Mouse (Mus musculus) CH12.LX (cell line): ENCODE results near the gene 1700016C15Rik. TPM values are rescaled to one million over a fixed set of nuclear protein-coding genes. Genes with fewer than 3 reads are reported as not detected.

Experiments used
- DNase-seq: peaks from one replicate; pipeline ENCODE4 v3.0.0-alpha.2; 2013; ENCODE audit errors: extremely low read depth
- H3K27ac ChIP-seq: 2 replicates; pipeline ENCODE4 v1.5.1; 2012; ENCODE audit warnings: low read depth, mild to moderate bottlenecking, control low read depth, moderate library complexity; ENCODE audit not compliant: insufficient read depth
- H3K27me3 ChIP-seq: replicated peaks from 2 replicates; pipeline ENCODE3; 2012; ENCODE audit warnings: inconsistent platforms
- H3K36me3 ChIP-seq, 2 experiments: replicated peaks in 1 of 2; 2 replicates each; pipeline versions ENCODE3 to v1.6.1; 2012; ENCODE audit warnings: inconsistent platforms in 1 of 2, low read length in 1 of 2, mild to moderate bottlenecking in 1 of 2, mixed read lengths in 1 of 2, moderate library complexity in 1 of 2; ENCODE audit not compliant: control insufficient read depth in 1 of 2, insufficient read depth in 1 of 2
- H3K4me1 ChIP-seq, 2 experiments: 2 replicates each; pipeline ENCODE4 v1.6.1; 2012; ENCODE audit warnings: inconsistent platforms in 1 of 2, moderate library complexity in 1 of 2; ENCODE audit not compliant: insufficient read depth in 2 of 2, control insufficient read depth in 1 of 2
- H3K4me2 ChIP-seq: 2 replicates; pipeline ENCODE4 v1.6.1; 2012; ENCODE audit warnings: low read depth, mild to moderate bottlenecking, control low read depth; ENCODE audit not compliant: poor library complexity, insufficient read depth, severe bottlenecking
- H3K4me3 ChIP-seq, 3 experiments: fragments of 150-350 bp in 1 of 3; sonication (generic) in 1 of 3; replicated peaks in 1 of 3; 2 replicates each; pipeline versions ENCODE3 to v1.5.1; 2011 to 2012; ENCODE audit warnings: low read depth in 2 of 3, low read length in 2 of 3, mild to moderate bottlenecking in 2 of 3, moderate library complexity in 2 of 3, control low read depth in 1 of 3, improper control_type of control experiment in 1 of 3, inconsistent platforms in 1 of 3, mixed read lengths in 1 of 3; ENCODE audit not compliant: poor library complexity in 1 of 3
- H3K79me2 ChIP-seq: replicated peaks from 2 replicates; pipeline ENCODE4 v1.6.1; 2012; ENCODE audit warnings: mild to moderate bottlenecking, moderate library complexity; ENCODE audit not compliant: control insufficient read depth, poor library complexity, insufficient read depth, severe bottlenecking; ENCODE audit errors: extremely low read depth
- H3K9ac ChIP-seq: 2 replicates; pipeline ENCODE4 v1.6.1; 2012; ENCODE audit warnings: low read depth, mild to moderate bottlenecking, control low read depth, moderate library complexity; ENCODE audit not compliant: insufficient read depth
- H3K9me3 ChIP-seq: replicated peaks from 2 replicates; pipeline ENCODE3; 2012; ENCODE audit warnings: low read length, inconsistent platforms, mixed read lengths
- CHD1 ChIP-seq: IDR thresholded peaks from 2 replicates; pipeline ENCODE4 v1.6.1; 2012; ENCODE audit warnings: low read depth, low read length, improper control_type of control experiment, inconsistent platforms
- CTCF ChIP-seq, 2 experiments: IDR thresholded peaks in 1 of 2; conservative IDR thresholded peaks in 1 of 2; 2 replicates each; pipeline ENCODE4 v1.5.1; 2011 to 2012; ENCODE audit warnings: low read depth in 2 of 2, low read length in 2 of 2, improper control_type of control experiment in 1 of 2, inconsistent platforms in 1 of 2, mild to moderate bottlenecking in 1 of 2, moderate library complexity in 1 of 2
- E2F4 ChIP-seq: IDR thresholded peaks from 2 replicates; pipeline ENCODE4 v1.6.1; 2011; ENCODE audit warnings: low read depth, low read length, improper control_type of control experiment; ENCODE audit not compliant: insufficient replicate concordance
- ELF1 ChIP-seq: IDR thresholded peaks from 2 replicates; pipeline ENCODE4 v1.6.1; 2014; ENCODE audit warnings: low read depth, mild to moderate bottlenecking, inconsistent platforms, low read length, improper control_type of control experiment
- EP300 ChIP-seq: IDR thresholded peaks from 2 replicates; pipeline ENCODE4 v1.6.1; 2011; ENCODE audit warnings: low read length, improper control_type of control experiment
- ETS1 ChIP-seq: conservative IDR thresholded peaks from 2 replicates; pipeline ENCODE4 v1.6.1; 2012; ENCODE audit warnings: low read depth, mild to moderate bottlenecking, inconsistent platforms, low read length, improper control_type of control experiment, moderate library complexity
- IRF4 ChIP-seq: IDR thresholded peaks from 2 replicates; pipeline ENCODE4 v1.6.1; 2014; ENCODE audit warnings: low read depth, mild to moderate bottlenecking, inconsistent platforms, low read length, improper control_type of control experiment
- JUN ChIP-seq: IDR thresholded peaks from 2 replicates; pipeline ENCODE4 v1.6.1; 2011; ENCODE audit warnings: low read depth, mild to moderate bottlenecking, low read length, improper control_type of control experiment, moderate library complexity; ENCODE audit not compliant: insufficient read depth
- JUND ChIP-seq: conservative IDR thresholded peaks from 2 replicates; pipeline ENCODE4 v1.6.1; 2011; ENCODE audit warnings: low read depth, low read length, improper control_type of control experiment
- MAZ ChIP-seq: IDR thresholded peaks from 2 replicates; pipeline ENCODE4 v1.6.1; 2012; ENCODE audit warnings: low read depth, mild to moderate bottlenecking, inconsistent platforms, low read length, improper control_type of control experiment, moderate library complexity
- MEF2A ChIP-seq: IDR thresholded peaks from 2 replicates; pipeline ENCODE4 v1.6.1; 2014; ENCODE audit warnings: low read depth, mild to moderate bottlenecking, inconsistent platforms, low read length, improper control_type of control experiment, borderline replicate concordance
- NELFE ChIP-seq: IDR thresholded peaks from 2 replicates; pipeline ENCODE4 v1.6.1; 2011; ENCODE audit warnings: low read depth, low read length, improper control_type of control experiment
- NRF1 ChIP-seq: IDR thresholded peaks from 2 replicates; pipeline ENCODE4 v1.6.1; 2014; ENCODE audit warnings: low read depth, mild to moderate bottlenecking, inconsistent platforms, low read length, improper control_type of control experiment, moderate library complexity
- POLR2A ChIP-seq: IDR thresholded peaks from 2 replicates; pipeline ENCODE4 v1.6.1; 2011; ENCODE audit warnings: low read depth, mild to moderate bottlenecking, improper control_type of control experiment, low read length
- RAD21 ChIP-seq: IDR thresholded peaks from 2 replicates; pipeline ENCODE4 v1.6.1; 2011; ENCODE audit warnings: low read depth, mild to moderate bottlenecking, low read length, improper control_type of control experiment, moderate library complexity
- TBP ChIP-seq: conservative IDR thresholded peaks from 2 replicates; pipeline ENCODE4 v1.6.1; 2011; ENCODE audit warnings: low read depth, low read length, improper control_type of control experiment
- TCF12 ChIP-seq: IDR thresholded peaks from 2 replicates; pipeline ENCODE4 v1.6.1; 2014; ENCODE audit warnings: low read depth, mild to moderate bottlenecking, inconsistent platforms, low read length, improper control_type of control experiment
- UBTF ChIP-seq: IDR thresholded peaks from 2 replicates; pipeline ENCODE4 v1.6.1; 2012; ENCODE audit warnings: low read depth, mild to moderate bottlenecking, inconsistent platforms, low read length, improper control_type of control experiment, moderate library complexity
- USF2 ChIP-seq: conservative IDR thresholded peaks from 2 replicates; pipeline ENCODE4 v1.6.1; 2011; ENCODE audit warnings: low read depth, low read length, improper control_type of control experiment
- ZC3H11A ChIP-seq: IDR thresholded peaks from 2 replicates; pipeline ENCODE4 v1.6.1; 2012; ENCODE audit warnings: low read depth, mild to moderate bottlenecking, inconsistent platforms, low read length, improper control_type of control experiment
- ZMIZ1 ChIP-seq: IDR thresholded peaks from 2 replicates; pipeline ENCODE4 v1.6.1; 2012; ENCODE audit warnings: low read depth, mild to moderate bottlenecking, inconsistent platforms, low read length, improper control_type of control experiment
- dilution Hi-C: fragments of 300-500 bp; cut with MboI; formaldehyde crosslinking; loops from 2 replicates; pipeline ENCODE4 v1.14.3; 2020; ENCODE audit warnings: low sequenced_read_pairs; ENCODE audit not compliant: extremely low pct_unique_long_range_greater_than_20kb, extremely low pct_ligation_motif_present
- in situ Hi-C: fragments of 300-500 bp; cut with MboI; formaldehyde crosslinking; loops from 3 replicates; pipeline ENCODE4 v1.14.3; 2019; ENCODE audit warnings: low sequenced_read_pairs, low pct_ligation_motif_present, low pct_unique_long_range_greater_than_20kb, mixed read lengths
- polyA plus RNA-seq: library from polyadenylated mRNA; unstranded; fragments of >175 nt; gene quantifications from 2 replicates; pipeline ENCODE4 v1.2.1, GENCODE M21; 2012; ENCODE audit warnings: low read depth; ENCODE audit not compliant: insufficient read length
- total RNA-seq, 2 experiments: library from RNA; depleted of rRNA; stranded (reverse); fragments of 300-350 nt in 1 of 2; fragments of >200 nt in 1 of 2; gene quantifications; 2 replicates each; pipeline ENCODE4 v1.2.3; 2012 to 2014

1700016C15Rik gene
- total and polyA plus RNA-seq, 3 experiments = not detected

DNA sequence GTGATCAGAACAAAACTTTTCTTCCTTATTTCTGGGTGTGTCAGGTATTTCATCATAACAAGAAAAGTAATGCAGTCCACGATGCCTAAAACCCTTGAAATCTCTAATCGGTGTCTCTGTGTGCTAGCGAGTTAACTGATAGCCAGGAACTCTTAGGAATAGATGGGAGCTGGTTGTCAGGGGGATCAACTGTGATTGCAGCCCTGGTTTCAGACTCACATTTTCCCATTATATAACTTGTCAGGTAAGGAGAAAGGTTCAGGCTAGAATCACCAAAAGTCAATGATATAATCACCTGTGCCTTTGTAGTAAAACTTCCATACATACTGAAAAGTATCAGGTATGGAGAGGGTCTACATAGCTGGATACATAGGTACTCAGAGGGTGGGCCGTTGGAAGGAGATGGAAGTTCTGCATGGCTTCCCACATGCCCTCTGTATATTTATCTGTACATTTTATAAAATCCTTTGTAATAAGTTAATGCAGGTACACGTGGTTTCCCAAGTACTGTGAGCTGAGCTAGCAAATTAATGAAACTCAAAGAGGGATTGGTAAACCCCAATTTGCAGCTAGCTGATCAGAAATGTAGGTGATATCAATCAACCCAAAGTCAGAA lies 15.1 kb upstream of the 1700016C15Rik start:
- Histone ChIP-seq H3K9me3 (peaks cover 4% of the 10 kb centered on the region), H3K4me2 (no peak overlapping the region), H3K36me3 (no peaks in the 10 kb centered on the region), H3K27ac (no peak overlapping the region), H3K9ac (no peak overlapping the region), H3K79me2 (no peaks in the 10 kb centered on the region), H3K4me1 (no peaks in the 10 kb centered on the region), H3K4me3 (no peak overlapping the region), H3K27me3 (no peaks in the 10 kb centered on the region)
- DNase-seq = no peak
- in situ Hi-C loops = no loop called here
- dilution Hi-C loops = no loop called here
- no peak for TF ChIP-seq TCF12
- TF ChIP-seq ETS1 = no peak
- TF ChIP-seq EP300 = no peak
- no peak for TF ChIP-seq USF2
- TF ChIP-seq IRF4 = no peak
- TF ChIP-seq ELF1 = no peak
- TF ChIP-seq NRF1 = no peak
- TF ChIP-seq UBTF = no peak
- no peak for TF ChIP-seq CHD1
- no peak for TF ChIP-seq MAZ
- no peak for TF ChIP-seq CTCF (conservative IDR thresholded peaks at IDR 0.05 in 1 of 2, IDR thresholded peaks at IDR 0.05 in 1 of 2; ENCODE audit: low read depth in 2 of 2, low read length in 2 of 2)

- dilution Hi-C loops = no loop called here
- TF ChIP-seq ZC3H11A = no peak
- TF ChIP-seq NELFE = no peak
- TF ChIP-seq RAD21 = no peak
- TF ChIP-seq TBP = no peak
- no peak for TF ChIP-seq JUN
- TF ChIP-seq CHD1 = no peak
- no peak for TF ChIP-seq E2F4
- no peak for TF ChIP-seq TCF12
- TF ChIP-seq POLR2A = no peak
- no peak for TF ChIP-seq NRF1
- TF ChIP-seq ZMIZ1 = no peak
- no peak for TF ChIP-seq MEF2A
- no peak for TF ChIP-seq JUND
- TF ChIP-seq USF2 = no peak
- no peak for TF ChIP-seq ELF1
- TF ChIP-seq, all 38 proteins: peak for 0
- no peaks in the 10 kb centered on the region for H3K27me3 ChIP-seq
- no peak overlapping the region for H3K4me3 ChIP-seq
- no peak overlapping the region for H3K4me2 ChIP-seq
- H3K36me3 ChIP-seq = no peaks in the 10 kb centered on the region
- H3K4me1 ChIP-seq = no peaks in the 10 kb centered on the region
- in situ Hi-C loops = no loop called here
- no peak for DNase-seq
- H3K9ac ChIP-seq = no peak overlapping the region
- H3K27ac ChIP-seq = no peak overlapping the region
- H3K9me3 ChIP-seq = no peaks in the 10 kb centered on the region
- no peaks in the 10 kb centered on the region for H3K79me2 ChIP-seq
Observed at GRCm38 (mm10) chr1:177716448-177716847, 13.2 kb upstream of the 1700016C15Rik start.
